Mouse (Mus musculus) lung, postnatal 0 days (tissue): Measurements from ENCODE around the gene Tbccd1.

Source experiments
- CTCF ChIP-seq: IDR thresholded peaks from 2 replicates; pipeline ENCODE4 v1.5.1; 2016; ENCODE audit warnings: antibody characterized with exemption, mild to moderate bottlenecking
- EP300 ChIP-seq: IDR thresholded peaks from 2 replicates; pipeline ENCODE4 v1.6.1; 2016; ENCODE audit warnings: antibody characterized with exemption, mild to moderate bottlenecking, control low read depth

GRCm38 (mm10) chr16:22802786-22803185 is 54.7 kb downstream of the Tbccd1 start:
- no peak for TF ChIP-seq CTCF
- TF ChIP-seq EP300: no peak
